ENCODE assay signal across 9 mouse cellular contexts in genomic region chr16:41532661-41533551, GRCm38 (mm10).
DNase-seq lines count a peak whose midpoint lies in the region; ATAC-seq and TF ChIP-seq lines count a peak whose summit lies in the region.
"Had no signal": no experiment of that assay in that cellular context is flagged by ENCODE, and none has a peak within 500 bp of the region (broad histone marks: within the 10 kb centered on the region; RNA-seq: fewer than 3 reads in every experiment).

No protein-coding gene starts in this region.

- no peak for TF ChIP-seq POLR2A in small intestine, adult 2 months (IDR thresholded peaks at IDR 0.05; ENCODE audit: low read depth, low read length)

- H3K27ac ChIP-seq in lung, embryonic 14.5 days (ENCODE audit: low read depth), result no peak overlapping the region
- H3K27ac ChIP-seq in liver, embryonic 15.5 days (replicated peaks), result no peak overlapping the region
- no peak overlapping the region for H3K27ac ChIP-seq in small intestine, adult 2 months (ENCODE audit: insufficient read depth, low read depth, low read length)

- no peaks in the 10 kb centered on the region for H3K36me3 ChIP-seq in lung, embryonic 14.5 days (ENCODE audit: insufficient read depth)
- no peaks in the 10 kb centered on the region for H3K36me3 ChIP-seq in liver, embryonic 15.5 days (replicated peaks)
- no peaks in the 10 kb centered on the region for H3K36me3 ChIP-seq in small intestine, adult 2 months (ENCODE audit: control insufficient read depth, insufficient read depth, low read length)

- no peaks in the 10 kb centered on the region for H3K4me1 ChIP-seq in lung, embryonic 14.5 days (ENCODE audit: insufficient read depth)
- H3K4me1 ChIP-seq in liver, embryonic 15.5 days (replicated peaks), result no peaks in the 10 kb centered on the region
- H3K4me1 ChIP-seq in small intestine, adult 2 months (ENCODE audit: control insufficient read depth, insufficient read depth, insufficient read length, low read length), result no peaks in the 10 kb centered on the region

- peak; percentile 87 for ATAC-seq in lung, embryonic 14.5 days (ENCODE audit: insufficient read depth)
- no peak for ATAC-seq in liver, embryonic 15.5 days (ENCODE audit: insufficient read depth)

- DNase-seq in lung, embryonic 14.5 days, result peak; percentile 55
- no peak for DNase-seq in lung, postnatal 4 days
- peak; percentile 70 to 78 for DNase-seq in cerebellum, postnatal 14 days
- DNase-seq in frontal cortex, postnatal 14 days (ENCODE audit: low spot score in 2 of 2), result peak; percentile 45 to 59
- DNase-seq in layer of hippocampus, adult 18-20 months (ENCODE audit: low spot score in 2 of 2), result peak; percentile 56 to 63
- DNase-seq in urinary bladder, postnatal 25 days (ENCODE audit: low spot score), result no peak

- no peaks in the 10 kb centered on the region for H3K27me3 ChIP-seq in lung, embryonic 14.5 days (ENCODE audit: insufficient read depth, low read length)
- H3K27me3 ChIP-seq in liver, embryonic 15.5 days, result peaks cover 8% of the 10 kb centered on the region; the same call in 1 of the 2 replicates
- no peaks in the 10 kb centered on the region for H3K27me3 ChIP-seq in small intestine, adult 2 months (ENCODE audit: control insufficient read depth, insufficient read depth, low read length)

- H3K4me3 ChIP-seq in lung, embryonic 14.5 days (ENCODE audit: low read depth, low read length), result peak overlapping the region; percentile 46
- no peak overlapping the region for H3K4me3 ChIP-seq in liver, embryonic 15.5 days (replicated peaks)
- H3K4me3 ChIP-seq in small intestine, adult 2 months (ENCODE audit: low read depth, low read length), result peak overlapping the region; percentile 2
- H3K4me3 ChIP-seq: myocyte had no signal

- WGBS in lung, embryonic 14.5 days, result under 1% methylated on average over 38 of the region's 38 CpGs
- WGBS in liver, embryonic 15.5 days (ENCODE audit: insufficient replicate concordance), result 2% methylated on average over 38 of the region's 38 CpGs
- WGBS in small intestine, adult 2 months, result 6% methylated on average over 38 of the region's 38 CpGs

- H3K4me2 ChIP-seq in lung, embryonic 14.5 days, result peak overlapping the region; percentile 89
- H3K4me2 ChIP-seq in liver, embryonic 15.5 days, result peak overlapping the region; percentile 41; the same call in 1 of the 2 replicates

- H3K9ac ChIP-seq in lung, embryonic 14.5 days, result peak overlapping the region; percentile 47
- H3K9ac ChIP-seq in liver, embryonic 15.5 days, result no peak overlapping the region

- no peak for TF ChIP-seq CTCF in lung, embryonic 14.5 days (IDR thresholded peaks at IDR 0.05; ENCODE audit: low read depth)
- TF ChIP-seq CTCF in small intestine, adult 2 months (IDR thresholded peaks at IDR 0.05; ENCODE audit: extremely low read depth, insufficient read length, insufficient replicate concordance, low read depth, low read length), result no peak

- no peaks in the 10 kb centered on the region for H3K9me3 ChIP-seq in lung, embryonic 14.5 days (ENCODE audit: low read depth, low read length)
- no peaks in the 10 kb centered on the region for H3K9me3 ChIP-seq in liver, embryonic 15.5 days (replicated peaks)

Comparison
In these comparisons a context has a peak if more than half of its experiments do, and no peak if none do; other contexts are left out.
1. DNase-seq: peak in lung, embryonic 14.5 days (single experiment), cerebellum, postnatal 14 days (2 of 2), frontal cortex, postnatal 14 days (2 of 2) and layer of hippocampus, adult 18-20 months (2 of 2); none in lung, postnatal 4 days (0 of 2) and urinary bladder, postnatal 25 days (single experiment).